Mouse (Mus musculus) layer of hippocampus, adult 11-12 months (tissue): Measurements from ENCODE around the gene Pakap.

ENCODE experiments used
- DNase-seq: peaks from one replicate; pipeline ENCODE4 v3.0.0; 2022; ENCODE audit warnings: low spot score

Pakap gene

DNA sequence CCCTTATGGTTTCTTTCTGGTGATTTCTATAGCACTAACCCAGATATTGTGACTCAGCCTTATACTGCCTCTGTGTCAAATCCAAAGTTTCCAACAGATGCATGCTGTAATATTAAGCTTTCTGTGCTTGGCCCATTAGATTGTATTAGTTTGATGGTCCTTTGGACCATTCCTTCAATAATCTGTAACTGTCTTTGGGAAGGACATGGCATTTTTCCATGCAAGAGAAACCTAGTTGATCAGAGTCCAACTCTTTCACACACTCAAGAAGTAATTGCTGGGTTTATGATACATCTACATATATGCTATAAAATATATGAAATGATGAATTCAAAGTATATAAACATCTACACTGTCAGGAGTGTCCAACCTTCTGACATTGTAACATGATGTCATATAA lies 147.9 kb downstream of the Pakap start:
- DNase-seq: no peak

- DNase-seq: no peak
These were observed 148.8 kb downstream of the Pakap start for GRCm38 (mm10) chr4:57716735-57717134.

DNA sequence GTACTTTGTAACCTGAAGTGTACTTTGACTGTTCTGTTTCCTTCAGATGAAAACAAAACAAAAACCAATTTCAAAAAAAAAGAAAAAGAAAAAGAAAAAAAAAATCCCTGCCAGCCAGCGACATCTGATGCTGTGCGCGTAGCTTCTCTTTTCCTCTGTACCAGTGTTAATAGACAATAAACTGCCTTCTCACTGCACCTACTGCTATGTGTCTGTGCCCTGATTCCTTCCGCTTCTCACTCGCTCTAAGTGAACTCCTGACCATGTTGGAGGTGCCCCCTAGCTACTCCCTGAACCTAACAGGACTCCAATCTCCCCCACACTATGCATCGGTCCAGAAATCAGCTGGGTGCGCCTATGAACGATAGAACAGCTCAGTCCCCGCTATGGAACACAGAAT lies 149.4 kb downstream of the Pakap start, which contains the start of gene Akap2:
TSS of gene Akap2 (plus strand) at position 304 of the 400 bp plus-strand sequence.
- no peak for DNase-seq

DNA sequence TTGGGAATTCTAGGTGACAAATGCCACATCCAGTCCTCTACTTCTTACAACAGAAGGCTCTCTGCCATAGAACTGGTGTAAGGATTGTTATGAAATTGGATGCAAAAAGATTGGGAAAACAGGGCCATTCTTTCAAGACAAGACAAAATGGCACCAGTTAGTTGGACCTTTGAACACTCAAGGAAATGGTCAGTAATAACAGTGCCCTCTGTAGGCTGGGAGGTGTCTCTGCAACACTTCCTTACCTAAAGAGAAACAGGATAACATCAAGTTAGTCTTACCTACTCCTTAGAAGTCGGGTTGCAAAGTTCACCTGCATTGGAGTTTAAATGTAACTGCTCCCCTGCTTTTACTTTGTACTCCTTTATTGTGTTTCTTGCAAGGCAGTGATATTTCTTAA lies 151.4 kb downstream of the Pakap start:
- no peak for DNase-seq

GRCm38 (mm10) chr4:57720869-57721361 lies 152.9 kb downstream of the Pakap start:
- no peak for DNase-seq

- DNase-seq: no peak
These were observed 154.3 kb downstream of the Pakap start for GRCm38 (mm10) chr4:57722296-57722695.

DNA sequence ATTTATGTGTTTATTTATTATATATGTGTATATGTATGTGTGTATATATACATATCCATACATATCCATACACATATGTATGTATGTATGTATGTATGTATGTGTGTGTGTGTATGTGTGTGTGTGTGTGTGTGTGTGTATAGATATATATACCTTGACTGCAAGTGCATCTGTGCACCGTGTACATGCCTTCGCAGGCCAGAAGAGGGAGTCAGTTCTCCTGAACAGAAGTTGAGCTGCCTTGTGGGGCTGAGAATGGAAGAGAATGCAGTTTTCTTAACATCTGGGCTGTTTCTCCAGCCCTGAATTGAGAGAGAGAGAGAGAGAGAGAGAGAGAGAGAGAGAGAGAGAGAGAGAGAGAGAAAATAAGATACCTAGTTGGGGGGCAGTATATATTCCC lies 155.7 kb downstream of the Pakap start:
- DNase-seq: no peak

DNA sequence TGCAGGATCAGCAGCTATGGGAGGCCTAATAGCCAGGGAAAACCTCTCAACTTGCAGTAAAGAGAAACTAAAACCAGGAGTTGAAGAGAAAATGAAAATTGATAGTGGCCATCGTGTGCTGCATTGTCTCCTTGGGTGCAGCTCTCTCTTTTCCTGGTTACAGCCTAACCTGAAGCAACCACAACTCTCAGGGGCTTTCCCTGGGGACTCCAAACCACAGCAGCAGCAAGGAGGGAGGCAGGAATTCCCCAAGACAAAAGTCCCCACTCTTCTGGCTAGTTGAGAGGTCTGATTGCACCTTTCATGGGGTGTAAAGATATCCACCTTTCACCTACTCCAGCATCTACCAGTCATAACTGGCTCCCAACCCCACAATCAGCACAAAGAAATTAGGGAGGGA lies 157.6 kb downstream of the Pakap start:
- DNase-seq: no peak

DNA sequence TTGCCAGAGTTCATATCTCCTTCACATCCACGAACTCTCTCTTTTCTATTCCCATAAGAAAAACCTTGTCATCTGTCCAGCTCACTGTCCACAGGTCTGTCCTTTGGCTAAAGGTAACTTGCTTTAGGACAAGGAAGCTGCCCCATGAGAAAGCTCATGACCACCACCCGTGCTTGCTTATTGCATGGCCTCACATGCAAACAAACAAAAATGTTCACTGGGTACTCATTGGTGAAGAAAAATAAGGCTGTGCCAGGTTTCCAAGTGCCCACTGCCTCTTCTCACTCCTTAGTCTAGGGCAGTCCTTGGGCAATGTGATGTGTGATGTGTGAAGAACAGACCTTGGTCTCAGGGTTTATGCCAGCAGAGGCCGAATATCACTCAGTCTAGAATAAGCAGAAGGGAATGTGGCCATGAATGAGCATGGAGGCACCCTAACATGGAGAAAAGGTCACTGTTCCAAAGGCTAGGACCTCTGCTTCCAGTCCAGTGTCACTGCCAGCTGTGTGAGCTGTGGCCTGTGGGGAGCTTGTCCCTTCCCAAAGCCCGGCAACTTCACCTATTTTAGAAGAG lies 160.7 kb downstream of the Pakap start:
- no peak for DNase-seq

- DNase-seq: no peak
These were observed 162.1 kb downstream of the Pakap start for GRCm38 (mm10) chr4:57730047-57730446.

- DNase-seq: no peak
These were observed 163.0 kb downstream of the Pakap start for GRCm38 (mm10) chr4:57730801-57731598.

DNA sequence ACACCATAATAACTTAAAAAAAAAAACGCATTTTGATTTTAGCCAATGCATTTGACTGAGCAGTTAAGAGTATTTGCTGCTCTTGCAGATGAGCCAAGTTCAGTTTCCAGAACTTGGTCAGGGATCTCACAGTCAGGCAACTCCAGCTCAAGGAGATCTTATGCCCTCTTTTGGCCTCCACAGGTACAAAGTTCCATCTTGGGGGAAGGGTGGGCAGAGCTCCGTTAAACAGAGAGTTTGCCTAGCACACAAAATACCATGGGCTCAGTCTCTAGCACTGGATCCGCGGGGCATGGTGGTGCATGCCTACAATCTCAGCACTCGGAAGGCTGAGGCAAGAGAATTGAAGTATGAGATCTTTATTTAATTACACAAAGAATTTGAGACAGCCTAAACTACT lies 164.4 kb downstream of the Pakap start:
- DNase-seq: no peak

DNA sequence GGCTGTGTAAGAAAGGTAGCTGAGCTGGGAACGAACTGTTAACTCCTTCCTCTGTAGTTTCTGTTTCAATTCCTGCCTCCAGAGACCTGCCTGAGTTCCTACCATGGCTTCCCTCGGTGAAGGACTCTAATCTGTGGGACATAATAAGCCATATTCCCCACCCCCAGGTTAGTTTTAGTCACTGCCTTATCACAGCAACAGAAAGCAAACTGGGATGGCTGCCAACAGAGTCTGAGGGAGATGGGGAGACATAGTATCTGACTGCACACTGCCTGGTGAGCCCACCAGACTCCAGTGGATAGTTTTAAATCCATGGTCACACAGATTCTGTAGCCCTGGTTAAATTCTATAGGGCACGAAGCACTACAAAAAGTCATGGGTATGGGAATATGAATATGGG lies 165.5 kb downstream of the Pakap start:
- peak; percentile 54 for DNase-seq

GRCm38 (mm10) chr4:57735426-57735825 lies 167.4 kb downstream of the Pakap start:
- no peak for DNase-seq

GRCm38 (mm10) chr4:57738856-57739552 lies 171.0 kb downstream of the Pakap start:
- DNase-seq: no peak

DNA sequence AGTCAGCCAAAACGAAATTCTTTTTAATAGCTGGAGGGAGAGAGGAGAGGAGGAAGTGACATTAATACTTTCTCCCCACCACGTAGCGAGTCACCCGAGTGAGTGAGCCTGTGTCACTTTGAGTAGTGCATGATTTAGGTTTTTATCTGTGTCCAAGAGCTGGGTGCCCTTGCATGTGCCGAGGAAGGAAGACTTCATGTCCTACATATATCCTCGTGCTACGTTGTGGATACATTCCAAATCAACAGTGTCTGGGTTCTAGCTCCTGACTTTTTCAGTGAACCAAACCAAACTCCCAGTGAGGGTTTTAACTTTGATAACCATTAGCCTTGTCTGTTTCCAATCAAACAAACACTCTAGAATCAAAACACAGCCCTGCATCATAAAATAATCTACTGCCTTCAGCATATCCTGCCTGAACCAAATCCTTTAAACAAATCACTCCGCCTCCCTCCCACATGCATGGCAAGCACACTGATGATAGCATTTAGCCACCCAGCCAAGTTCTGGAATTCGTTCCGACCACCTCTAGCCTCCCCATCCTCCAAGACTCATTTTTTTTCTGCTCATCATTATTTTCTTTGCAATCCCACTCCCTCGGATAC lies 175.4 kb downstream of the Pakap start:
- no peak for DNase-seq

- no peak for DNase-seq
These were observed 182.7 kb downstream of the Pakap start for GRCm38 (mm10) chr4:57750651-57751050.

DNA sequence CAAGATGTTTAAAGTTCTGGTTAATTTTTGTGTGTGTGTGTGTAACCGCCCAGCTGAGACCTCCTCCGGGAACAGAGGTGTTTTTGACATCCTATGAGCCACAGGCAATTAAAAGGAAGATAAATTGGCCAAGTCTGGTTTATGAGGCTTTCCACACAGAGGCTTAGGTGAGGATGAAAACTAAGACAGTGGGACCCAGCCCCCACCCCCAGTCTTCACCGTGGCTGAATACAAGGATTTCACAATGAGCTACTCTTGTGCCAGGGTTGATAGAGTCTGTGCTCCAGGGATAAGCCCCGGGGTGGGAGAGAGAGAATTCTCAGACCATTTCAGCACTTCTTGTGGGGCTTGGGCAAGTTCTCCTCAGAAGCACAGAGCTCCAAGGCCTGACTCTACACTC lies 183.1 kb downstream of the Pakap start:
- DNase-seq: no peak

DNA sequence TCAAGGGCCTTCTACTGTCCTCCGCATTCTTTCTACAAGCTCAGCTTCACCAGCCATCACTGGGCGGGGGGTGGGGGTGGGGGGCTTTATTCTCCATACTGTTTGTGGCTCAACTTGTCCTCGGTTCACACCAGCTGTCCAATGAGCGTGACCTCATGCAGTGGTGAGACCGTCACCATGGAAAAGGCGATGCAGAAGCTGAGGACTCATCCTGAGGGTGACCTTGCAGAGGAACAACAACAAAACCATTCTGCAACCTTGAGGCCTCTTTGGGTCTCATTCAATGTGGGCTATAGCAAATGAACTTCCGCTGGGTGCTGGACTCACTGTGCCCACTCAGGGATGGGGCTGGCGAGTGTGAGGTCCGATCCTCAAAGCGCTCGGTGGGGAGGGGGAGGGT lies 183.6 kb downstream of the Pakap start:
- no peak for DNase-seq

DNA sequence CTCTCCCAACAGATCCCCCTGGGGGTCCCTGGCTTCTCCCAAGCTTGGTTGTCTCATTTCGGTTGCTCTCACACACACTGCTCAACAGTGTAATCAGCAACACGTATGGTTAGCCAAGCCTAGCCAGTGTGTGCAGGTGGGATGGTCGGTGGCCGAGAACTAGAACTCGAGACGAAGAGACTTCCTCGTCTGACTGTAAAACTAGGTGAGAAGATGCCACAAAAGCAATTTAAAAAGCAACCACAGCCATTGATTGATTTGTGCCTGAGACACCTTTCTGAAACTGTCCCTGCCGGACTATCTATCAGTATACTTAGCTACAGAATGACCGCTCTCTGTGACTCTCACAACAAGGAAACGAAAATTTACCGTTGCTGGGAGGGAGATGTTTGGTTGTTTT lies 187.1 kb downstream of the Pakap start:
- DNase-seq: no peak

- DNase-seq: peak; percentile 32
These were observed 190.0 kb downstream of the Pakap start for GRCm38 (mm10) chr4:57757997-57758396.

GRCm38 (mm10) chr4:57762424-57762823 lies 194.4 kb downstream of the Pakap start:
- no peak for DNase-seq

GRCm38 (mm10) chr4:57764392-57764791 lies 196.4 kb downstream of the Pakap start:
- no peak for DNase-seq
